Mouse (Mus musculus) forebrain, embryonic 16.5 days (tissue): ENCODE data around the gene Rab34. TPM values are rescaled to one million over a fixed set of nuclear protein-coding genes. Genes with fewer than 3 reads are reported as not detected.
A peak's percentile ranks its signal among the peaks of the same experiment; 100 is the strongest.

Source experiments
- ATAC-seq: fragments of 200-750 bp; cut with Nextera tagmentation; 2 replicates; pipeline ENCODE4 v1.8.0; 2017; ENCODE audit warnings: mild to moderate bottlenecking, moderate library complexity
- H3K27ac ChIP-seq: fragments of 300-500 bp; sonication (generic); 2 replicates; pipeline ENCODE4 v1.5.1; 2014; ENCODE audit warnings: low read length, control low read depth
- H3K27me3 ChIP-seq: fragments of 300-500 bp; sonication (generic); replicated peaks from 2 replicates; pipeline ENCODE4 v1.6.1; 2014; ENCODE audit warnings: low read length; ENCODE audit not compliant: control insufficient read depth, insufficient read depth
- H3K36me3 ChIP-seq: fragments of 300-500 bp; sonication (generic); 2 replicates; pipeline ENCODE4 v1.6.1; 2014; ENCODE audit not compliant: control insufficient read depth, insufficient read depth
- H3K4me1 ChIP-seq: fragments of 300-500 bp; sonication (generic); replicated peaks from 2 replicates; pipeline ENCODE4 v1.6.1; 2014; ENCODE audit warnings: low read length; ENCODE audit not compliant: control insufficient read depth, insufficient read depth
- H3K4me2 ChIP-seq: fragments of 300-500 bp; sonication (generic); 2 replicates; pipeline ENCODE4 v1.6.1; 2014; ENCODE audit warnings: mild to moderate bottlenecking, low read length, control low read depth
- H3K4me3 ChIP-seq: fragments of 300-500 bp; sonication (generic); replicated peaks from 2 replicates; pipeline ENCODE4 v1.5.1; 2014; ENCODE audit warnings: mild to moderate bottlenecking, low read length, control low read depth
- H3K9ac ChIP-seq: fragments of 300-500 bp; sonication (generic); replicated peaks from 2 replicates; pipeline ENCODE4 v1.6.1; 2014; ENCODE audit warnings: low read depth, low read length, control low read depth
- H3K9me3 ChIP-seq: fragments of 300-500 bp; sonication (generic); 2 replicates; pipeline ENCODE4 v1.6.1; 2016; ENCODE audit warnings: low read length; ENCODE audit not compliant: control insufficient read depth
- WGBS: fragments of 180-500 bp; shearing (Covaris S2); extraction: QIAGEN DNeasy Blood & Tissue Kit; methylation state at CpG from one replicate; pipeline ENCODE4 v1.1.7; 2014; 5-methylcytosine and 5-hydroxymethylcytosine counted together
- polyA plus RNA-seq: library from polyadenylated mRNA; unstranded; fragments of >200 nt; fragmentation: Nextera tagmentation; extraction: Ambion mirVana; gene quantifications from 2 replicates; pipeline ENCODE4 v1.2.1, GENCODE M21; 2015

The Rab34 gene
- polyA plus RNA-seq, 1 experiment from 2014 or later: 56.9 TPM

DNA sequence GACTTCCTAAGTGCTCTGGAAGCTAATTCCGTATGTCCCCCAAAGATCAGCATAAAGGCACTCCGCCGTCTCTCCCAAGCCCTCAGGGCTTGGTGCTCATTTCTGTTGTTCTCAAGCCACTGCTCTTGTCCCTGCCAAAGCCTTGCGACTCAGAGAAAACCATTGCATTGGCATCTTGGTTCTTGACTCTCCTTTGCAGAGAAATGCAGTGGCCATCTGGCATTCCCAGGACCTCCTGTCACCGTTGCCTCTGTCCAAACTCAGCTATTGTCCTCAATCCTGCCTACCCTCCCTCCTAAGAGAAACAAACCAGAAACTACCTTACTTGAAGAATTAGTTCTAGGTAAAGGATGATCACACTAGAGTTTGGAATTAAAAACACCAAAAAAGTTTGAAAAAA is 32.6 kb upstream of the Rab34 start:
- Histone ChIP-seq H3K4me3 (no peak overlapping the region), H3K9me3 (no peaks in the 10 kb centered on the region), H3K27ac (no peak overlapping the region), H3K4me2 (no peak overlapping the region), H3K4me1 (peaks cover 37% of the 10 kb centered on the region), H3K9ac (no peak overlapping the region), H3K27me3 (no peaks in the 10 kb centered on the region), H3K36me3 (peaks cover 32% of the 10 kb centered on the region)
- ATAC-seq: no peak
- WGBS: 68% methylated on average over 5 of the region's 5 CpGs

DNA sequence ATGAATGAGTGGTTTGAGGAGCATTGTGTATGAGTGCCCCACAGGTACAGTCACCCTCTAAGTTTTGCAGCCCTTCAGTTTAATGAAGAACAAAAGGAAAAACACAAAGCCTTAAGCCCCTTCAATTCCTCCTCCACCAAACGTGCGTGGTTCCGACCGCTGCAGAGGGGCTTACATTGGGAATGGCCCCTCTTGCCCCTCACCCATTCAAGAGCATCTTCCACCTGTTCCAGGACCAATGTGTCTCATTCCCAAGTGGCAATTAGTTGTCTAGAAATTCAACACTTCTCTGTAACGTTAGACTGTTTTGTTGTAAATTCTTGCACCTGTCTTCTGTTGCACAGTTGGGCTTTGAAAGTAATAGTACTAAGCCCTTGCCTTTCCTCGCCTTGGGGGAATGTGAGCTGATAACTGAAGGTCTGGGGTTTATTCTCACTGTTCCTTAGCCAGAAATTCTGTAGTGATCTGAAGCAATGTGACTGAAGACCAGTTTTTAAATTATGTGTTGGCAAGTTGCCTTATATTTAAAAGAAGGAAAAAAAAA is 32.0 kb upstream of the Rab34 start:
- ATAC-seq: no peak
- peaks cover 35% of the 10 kb centered on the region for H3K36me3 ChIP-seq

DNA sequence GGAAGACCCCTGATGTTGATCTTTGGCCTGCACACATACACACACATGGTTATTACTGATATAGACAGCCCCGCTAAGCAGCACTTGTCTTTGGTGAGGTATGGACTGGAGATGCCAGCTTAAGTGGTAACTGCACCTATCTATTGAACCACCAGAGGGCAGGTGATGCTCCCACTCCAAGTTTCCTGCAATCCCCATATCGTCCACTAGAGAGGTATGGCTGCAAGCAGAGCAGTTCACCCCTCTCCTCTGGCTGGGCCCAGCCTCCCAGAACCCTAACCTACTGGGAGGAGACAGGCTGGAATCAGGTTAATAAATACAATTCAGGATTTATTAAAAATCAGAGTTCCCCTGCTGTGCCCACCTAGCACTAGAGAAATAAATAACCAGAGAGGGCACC is 29.1 kb upstream of the Rab34 start:
- H3K36me3 ChIP-seq: peaks cover 39% of the 10 kb centered on the region
- H3K4me1 ChIP-seq: peaks cover 33% of the 10 kb centered on the region
- WGBS: 28% methylated on average over 2 of the region's 2 CpGs
- no peak overlapping the region for H3K27ac ChIP-seq
- H3K4me2 ChIP-seq: no peak overlapping the region
- no peaks in the 10 kb centered on the region for H3K27me3 ChIP-seq
- ATAC-seq: peak; percentile 39
- no peaks in the 10 kb centered on the region for H3K9me3 ChIP-seq
- H3K9ac ChIP-seq: no peak overlapping the region
- no peak overlapping the region for H3K4me3 ChIP-seq

More for the DNA sequence above, 32.0 kb upstream of the Rab34 start:
- H3K9ac ChIP-seq: no peak overlapping the region
- WGBS: 67% methylated on average over 6 of the region's 6 CpGs
- H3K27ac ChIP-seq: no peak overlapping the region
- no peak overlapping the region for H3K4me2 ChIP-seq
- peaks cover 37% of the 10 kb centered on the region for H3K4me1 ChIP-seq
- no peak overlapping the region for H3K4me3 ChIP-seq
- no peaks in the 10 kb centered on the region for H3K9me3 ChIP-seq
- no peaks in the 10 kb centered on the region for H3K27me3 ChIP-seq

DNA sequence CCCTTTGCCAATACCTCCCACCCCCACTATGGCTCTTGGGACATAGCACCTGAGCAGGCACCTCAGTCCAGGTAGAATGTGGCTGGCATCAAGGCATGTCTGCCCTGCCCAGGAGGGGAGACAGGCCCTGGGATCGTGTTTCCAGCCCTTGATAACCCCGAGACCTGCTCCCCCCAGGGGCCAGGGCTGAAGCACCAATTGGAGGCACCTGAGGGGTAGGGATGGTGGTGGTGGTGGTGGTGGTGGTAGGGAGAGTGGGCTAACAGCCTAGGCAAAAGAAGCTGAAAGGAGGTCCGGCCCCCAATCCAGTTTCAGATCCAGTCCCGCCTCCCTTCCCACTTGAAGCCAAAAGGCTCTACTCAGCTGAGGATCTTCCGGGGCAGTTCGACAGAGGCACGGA is 28.7 kb upstream of the Rab34 start:
- Histone ChIP-seq H3K9ac (no peak overlapping the region), H3K4me1 (peaks cover 28% of the 10 kb centered on the region), H3K27ac (no peak overlapping the region), H3K36me3 (peaks cover 38% of the 10 kb centered on the region), H3K4me2 (no peak overlapping the region), H3K9me3 (no peaks in the 10 kb centered on the region), H3K4me3 (no peak overlapping the region), H3K27me3 (no peaks in the 10 kb centered on the region)
- 80% methylated on average over 7 of the region's 7 CpGs for WGBS
- no peak for ATAC-seq

DNA sequence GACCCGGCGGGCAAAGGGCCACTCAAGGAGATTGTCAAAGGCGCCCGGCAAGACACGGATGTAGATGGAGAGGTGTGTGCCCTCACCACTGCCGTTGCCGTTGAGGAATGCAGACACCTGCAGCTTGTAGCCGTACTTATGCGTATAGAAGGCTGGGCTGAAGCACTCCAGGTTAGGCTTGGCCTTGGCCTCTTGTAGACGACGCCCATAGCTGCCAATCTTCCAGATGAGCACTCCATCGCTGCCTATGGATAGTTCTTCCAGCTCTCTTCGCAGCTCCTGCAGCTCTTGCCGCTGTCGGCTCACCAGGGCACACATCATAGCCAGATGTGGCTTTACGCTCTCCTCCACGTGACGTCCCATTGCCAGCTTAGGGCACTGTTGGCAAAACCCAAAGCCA is 28.1 kb upstream of the Rab34 start:
- H3K27ac ChIP-seq: no peak overlapping the region
- no peaks in the 10 kb centered on the region for H3K9me3 ChIP-seq
- peaks cover 26% of the 10 kb centered on the region for H3K4me1 ChIP-seq
- no peak overlapping the region for H3K9ac ChIP-seq
- H3K27me3 ChIP-seq: no peaks in the 10 kb centered on the region
- no peak overlapping the region for H3K4me2 ChIP-seq
- ATAC-seq: no peak
- H3K36me3 ChIP-seq: peaks cover 34% of the 10 kb centered on the region
- 90% methylated on average over 18 of the region's 18 CpGs for WGBS
- H3K4me3 ChIP-seq: no peak overlapping the region

DNA sequence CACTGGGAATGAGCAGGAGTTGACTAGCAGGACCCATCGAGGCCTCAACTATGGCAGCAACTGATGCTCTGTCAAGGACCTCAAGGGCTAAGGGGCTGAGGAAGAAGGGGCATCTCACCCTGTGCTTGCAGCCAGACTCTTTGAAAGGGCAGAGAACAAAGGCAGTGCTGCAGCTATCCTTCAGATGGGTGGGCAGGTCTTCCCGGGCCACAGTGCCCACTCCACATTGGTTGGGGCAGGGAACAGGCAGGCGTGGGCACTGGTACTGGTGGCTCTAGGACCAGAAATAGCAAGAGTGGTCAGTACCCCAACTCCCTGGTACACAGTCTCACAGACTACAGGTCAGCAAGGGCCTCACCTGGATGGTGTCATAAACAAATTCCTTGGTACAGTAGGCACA is 27.6 kb upstream of the Rab34 start:
- WGBS: 89% methylated on average over 3 of the region's 3 CpGs
- no peak overlapping the region for H3K4me3 ChIP-seq
- no peak overlapping the region for H3K9ac ChIP-seq
- H3K4me1 ChIP-seq: peaks cover 28% of the 10 kb centered on the region
- H3K36me3 ChIP-seq: peaks cover 34% of the 10 kb centered on the region
- H3K27me3 ChIP-seq: no peaks in the 10 kb centered on the region
- ATAC-seq: no peak
- H3K9me3 ChIP-seq: no peaks in the 10 kb centered on the region
- H3K27ac ChIP-seq: no peak overlapping the region
- no peak overlapping the region for H3K4me2 ChIP-seq

DNA sequence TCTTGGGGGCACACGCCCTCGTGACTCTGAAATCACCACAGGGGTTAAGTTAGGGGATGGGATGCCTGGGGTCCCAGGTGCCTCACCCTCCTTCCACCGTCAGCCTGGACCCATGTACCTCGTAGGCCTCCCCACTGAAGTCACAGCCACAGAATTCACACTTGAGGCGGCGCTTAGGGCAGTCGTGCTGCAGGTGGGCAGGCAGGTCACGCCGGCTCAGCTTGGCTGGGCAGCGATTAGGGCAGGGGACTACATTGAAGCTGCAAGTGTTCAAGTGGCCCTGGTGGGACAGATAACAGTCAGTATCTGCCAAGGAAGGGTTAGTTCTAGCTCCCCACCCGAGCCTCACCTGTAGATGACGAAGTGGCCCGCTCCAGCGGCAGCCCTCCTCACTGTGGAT is 27.1 kb upstream of the Rab34 start:
- Histone ChIP-seq H3K9me3 (no peaks in the 10 kb centered on the region), H3K27me3 (no peaks in the 10 kb centered on the region), H3K4me2 (no peak overlapping the region), H3K4me3 (no peak overlapping the region), H3K9ac (no peak overlapping the region), H3K36me3 (peaks cover 34% of the 10 kb centered on the region), H3K4me1 (peaks cover 33% of the 10 kb centered on the region), H3K27ac (no peak overlapping the region)
- ATAC-seq: no peak
- 91% methylated on average over 14 of the region's 14 CpGs for WGBS

DNA sequence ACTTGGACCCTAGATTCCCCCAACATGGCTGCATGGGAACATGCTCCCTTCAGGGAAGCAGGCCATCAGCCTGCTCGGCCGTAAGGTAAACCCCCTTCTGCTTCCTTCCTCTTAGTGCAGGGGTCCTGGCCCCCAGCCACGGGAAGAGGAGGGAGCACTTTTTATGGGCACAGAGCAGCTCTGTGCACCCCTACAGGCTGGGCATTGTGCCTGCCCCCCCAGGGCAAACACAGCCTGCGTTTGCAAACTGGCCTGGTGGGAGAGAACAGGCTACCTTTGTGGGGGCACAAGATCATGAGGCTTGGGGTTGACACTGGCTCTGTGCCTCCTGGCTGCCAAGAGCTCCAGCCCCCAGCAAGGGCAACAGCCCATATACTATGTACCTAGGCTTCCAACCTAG is 26.3 kb upstream of the Rab34 start:
- WGBS: 23% methylated on average over 4 of the region's 4 CpGs
- Histone ChIP-seq H3K36me3 (peaks cover 34% of the 10 kb centered on the region), H3K4me1 (peaks cover 35% of the 10 kb centered on the region), H3K9ac (no peak overlapping the region), H3K9me3 (no peaks in the 10 kb centered on the region), H3K27ac (0 out of 2 replicates have a peak overlapping the region, but pooled peaks have one; percentile 47), H3K4me3 (no peak overlapping the region), H3K27me3 (no peaks in the 10 kb centered on the region), H3K4me2 (peak overlapping the region; percentile 68)
- no peak for ATAC-seq

DNA sequence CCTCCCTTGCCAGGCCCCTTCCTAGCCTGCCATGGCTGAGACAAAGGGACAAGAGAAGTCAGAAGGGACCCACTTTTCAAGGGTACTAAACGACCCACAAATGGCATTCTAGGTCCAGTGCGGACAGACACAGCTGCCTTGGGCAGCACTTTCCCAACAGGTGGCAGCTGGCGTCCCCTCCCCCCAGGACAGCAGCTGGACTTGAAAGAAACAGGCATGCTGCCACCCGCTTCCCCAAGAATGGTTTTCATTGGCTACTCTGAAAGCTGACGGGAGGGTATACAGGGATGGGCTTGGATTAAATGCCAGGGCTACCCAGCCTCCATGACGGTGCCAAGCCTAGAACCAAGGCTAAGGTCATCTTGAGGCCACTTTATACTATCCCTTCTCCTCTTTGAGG is 25.7 kb upstream of the Rab34 start:
- peaks cover 34% of the 10 kb centered on the region for H3K36me3 ChIP-seq
- peak overlapping the region; percentile 99; the same call in 1 of the 2 replicates for H3K9ac ChIP-seq
- H3K27ac ChIP-seq: peak overlapping the region; percentile 98; the same call in 1 of the 2 replicates
- no peaks in the 10 kb centered on the region for H3K9me3 ChIP-seq
- H3K4me3 ChIP-seq: peak overlapping the region; percentile 14; the same call in 1 of the 2 replicates
- H3K4me2 ChIP-seq: peak overlapping the region; percentile 68
- H3K27me3 ChIP-seq: no peaks in the 10 kb centered on the region
- H3K4me1 ChIP-seq: peaks cover 35% of the 10 kb centered on the region
- 27% methylated on average over 6 of the region's 6 CpGs for WGBS
- ATAC-seq: no peak

DNA sequence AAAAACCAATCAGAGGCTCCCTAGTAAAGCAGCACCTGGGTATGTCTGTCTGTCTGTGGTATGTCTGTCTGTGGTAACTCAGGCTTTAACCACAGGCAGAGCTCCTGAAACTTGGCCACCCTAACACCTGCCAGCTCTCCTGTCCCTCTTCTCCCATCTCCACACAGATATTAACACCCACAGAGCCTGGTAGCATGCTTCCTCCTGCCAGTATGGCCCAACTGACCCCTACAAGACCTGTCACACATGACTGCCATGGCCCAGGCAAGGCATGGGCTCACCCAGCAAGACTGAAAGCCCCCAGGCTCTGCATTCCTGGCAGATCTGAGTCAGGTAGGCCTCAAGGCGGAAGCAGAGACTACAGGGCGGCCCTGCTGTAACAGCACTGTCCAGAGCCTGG is 25.2 kb upstream of the Rab34 start:
- H3K27ac ChIP-seq: peak overlapping the region; percentile 98
- H3K9ac ChIP-seq: peak overlapping the region; percentile 99
- H3K4me3 ChIP-seq: peak overlapping the region; percentile 94
- peaks cover 35% of the 10 kb centered on the region for H3K4me1 ChIP-seq
- H3K9me3 ChIP-seq: no peaks in the 10 kb centered on the region
- no peaks in the 10 kb centered on the region for H3K27me3 ChIP-seq
- ATAC-seq: no peak
- peaks cover 30% of the 10 kb centered on the region for H3K36me3 ChIP-seq
- H3K4me2 ChIP-seq: peak overlapping the region; percentile 68
- WGBS: 91% methylated on average over 2 of the region's 2 CpGs
